Mouse (Mus musculus) MEL (cell line): ENCODE measurements around the gene Fbxw7. TPM values are rescaled to one million over a fixed set of nuclear protein-coding genes. Genes with fewer than 3 reads are reported as not detected.
A peak's percentile ranks its signal among the peaks of the same experiment; 100 is the strongest.

Source experiments
- DNase-seq: peaks from one replicate; pipeline ENCODE4 v3.0.0; 2011; ENCODE audit warnings: low read depth, low spot score
- H3K27ac ChIP-seq: 2 replicates; pipeline ENCODE4 v1.5.1; 2012; ENCODE audit warnings: low read depth, mild to moderate bottlenecking, control low read depth, low read length, moderate library complexity; ENCODE audit not compliant: control insufficient read depth
- H3K27me3 ChIP-seq, 2 experiments: fragments of 150-350 bp in 1 of 2; sonication (generic) in 1 of 2; 2 replicates each; pipeline ENCODE4 v1.6.1; 2012; ENCODE audit warnings: low read length in 2 of 2, mild to moderate bottlenecking in 2 of 2, improper control_type of control experiment in 1 of 2, moderate library complexity in 1 of 2; ENCODE audit not compliant: insufficient read depth in 2 of 2, control insufficient read depth in 1 of 2
- H3K36me3 ChIP-seq, 2 experiments: 2 replicates each; pipeline ENCODE4 v1.6.1; 2012 to 2014; ENCODE audit warnings: low read length in 2 of 2, improper control_type of control experiment in 1 of 2, inconsistent platforms in 1 of 2, mild to moderate bottlenecking in 1 of 2; ENCODE audit not compliant: insufficient read depth in 2 of 2, control insufficient read depth in 1 of 2
- H3K4me1 ChIP-seq, 2 experiments: fragments of 150-350 bp in 1 of 2; sonication (generic) in 1 of 2; 2 replicates each; pipeline ENCODE4 v1.6.1; 2012; ENCODE audit warnings: low read length in 2 of 2, improper control_type of control experiment in 1 of 2, mild to moderate bottlenecking in 1 of 2; ENCODE audit not compliant: insufficient read depth in 2 of 2, control insufficient read depth in 1 of 2
- H3K4me3 ChIP-seq, 2 experiments: fragments of 150-350 bp in 1 of 2; sonication (generic) in 1 of 2; 2 replicates each; pipeline ENCODE4 v1.5.1; 2012; ENCODE audit warnings: low read depth in 2 of 2, low read length in 2 of 2, mild to moderate bottlenecking in 2 of 2, moderate library complexity in 2 of 2, control low read depth in 1 of 2, improper control_type of control experiment in 1 of 2; ENCODE audit not compliant: control insufficient read depth in 1 of 2, insufficient read depth in 1 of 2
- H3K79me2 ChIP-seq: 2 replicates; pipeline ENCODE4 v1.6.1; 2012; ENCODE audit warnings: mild to moderate bottlenecking, low read length, moderate library complexity; ENCODE audit not compliant: control insufficient read depth, poor library complexity, insufficient read depth
- H3K9ac ChIP-seq: 2 replicates; pipeline ENCODE4 v1.6.1; 2012; ENCODE audit warnings: low read depth, mild to moderate bottlenecking, control low read depth, low read length, moderate library complexity; ENCODE audit not compliant: control insufficient read depth, poor library complexity, severe bottlenecking
- H3K9me3 ChIP-seq: fragments of 150-350 bp; sonication (generic); replicated peaks from 2 replicates; pipeline ENCODE4 v1.6.1; 2012; ENCODE audit warnings: mild to moderate bottlenecking, low read length, improper control_type of control experiment, moderate library complexity; ENCODE audit not compliant: insufficient read depth
- BHLHE40 ChIP-seq: IDR thresholded peaks from 2 replicates; pipeline ENCODE4 v1.6.1; 2012; ENCODE audit warnings: low read depth, mild to moderate bottlenecking, inconsistent platforms, low read length, improper control_type of control experiment, borderline replicate concordance
- CHD1 ChIP-seq: IDR thresholded peaks from 2 replicates; pipeline ENCODE4 v1.6.1; 2012; ENCODE audit warnings: low read depth, mild to moderate bottlenecking, inconsistent platforms, low read length, improper control_type of control experiment
- ETS1 ChIP-seq: IDR thresholded peaks from 2 replicates; pipeline ENCODE4 v1.6.1; 2012; ENCODE audit warnings: low read depth, mild to moderate bottlenecking, inconsistent platforms, low read length, improper control_type of control experiment, moderate library complexity
- GABPA ChIP-seq: IDR thresholded peaks from 2 replicates; pipeline ENCODE4 v1.6.1; 2012; ENCODE audit warnings: low read depth, mild to moderate bottlenecking, inconsistent platforms, low read length, improper control_type of control experiment, moderate library complexity
- GATA1 ChIP-seq: IDR thresholded peaks from 2 replicates; pipeline ENCODE4 v1.6.1; 2011; ENCODE audit warnings: low read depth, low read length, improper control_type of control experiment
- JUND ChIP-seq: IDR thresholded peaks from 2 replicates; pipeline ENCODE4 v1.6.1; 2011; ENCODE audit warnings: low read depth, mild to moderate bottlenecking, improper control_type of control experiment, low read length
- KAT2A ChIP-seq: conservative IDR thresholded peaks from 2 replicates; pipeline ENCODE4 v1.6.1; 2012; ENCODE audit warnings: low read depth, low read length, improper control_type of control experiment, inconsistent platforms
- MXI1 ChIP-seq: IDR thresholded peaks from 2 replicates; pipeline ENCODE4 v1.6.1; 2011; ENCODE audit warnings: mild to moderate bottlenecking, low read depth, low read length, improper control_type of control experiment
- MYB ChIP-seq: IDR thresholded peaks from 2 replicates; pipeline ENCODE4 v1.6.1; 2011; ENCODE audit warnings: mild to moderate bottlenecking, low read depth, low read length, improper control_type of control experiment
- NELFE ChIP-seq: IDR thresholded peaks from 2 replicates; pipeline ENCODE4 v1.6.1; 2011; ENCODE audit warnings: low read depth, low read length, improper control_type of control experiment
- POLR2AphosphoS5 ChIP-seq: IDR thresholded peaks from 2 replicates; pipeline ENCODE4 v1.6.1; 2012; ENCODE audit warnings: low read depth, borderline replicate concordance, mild to moderate bottlenecking, inconsistent platforms, low read length, moderate library complexity, mixed read lengths
- RAD21 ChIP-seq: IDR thresholded peaks from 2 replicates; pipeline ENCODE4 v1.6.1; 2011; ENCODE audit warnings: mild to moderate bottlenecking, low read depth, low read length, improper control_type of control experiment
- RCOR1 ChIP-seq: IDR thresholded peaks from 2 replicates; pipeline ENCODE4 v1.6.1; 2012; ENCODE audit warnings: low read depth, mild to moderate bottlenecking, inconsistent platforms, low read length, improper control_type of control experiment
- TBP ChIP-seq: IDR thresholded peaks from 2 replicates; pipeline ENCODE4 v1.8.0; 2011; ENCODE audit warnings: low read depth, low read length, improper control_type of control experiment
- USF1 ChIP-seq: IDR thresholded peaks from 2 replicates; pipeline ENCODE4 v1.6.1; 2014; ENCODE audit warnings: low read depth, mild to moderate bottlenecking, inconsistent platforms, low read length, improper control_type of control experiment, moderate library complexity
- USF2 ChIP-seq, 2 experiments: IDR thresholded peaks; 2 replicates each; pipeline ENCODE4 v1.6.1; 2011 to 2012; ENCODE audit warnings: improper control_type of control experiment in 2 of 2, low read length in 2 of 2, borderline replicate concordance in 1 of 2, inconsistent platforms in 1 of 2, low read depth in 1 of 2, mild to moderate bottlenecking in 1 of 2; ENCODE audit not compliant: insufficient read depth in 1 of 2
- ZNF384 ChIP-seq: IDR thresholded peaks from 2 replicates; pipeline ENCODE4 v1.6.1; 2012; ENCODE audit warnings: low read depth, mild to moderate bottlenecking, inconsistent platforms, low read length, improper control_type of control experiment
- polyA plus RNA-seq, 2 experiments: library from polyadenylated mRNA; stranded (reverse) in 1 of 2; unstranded in 1 of 2; fragments of >175 nt in 1 of 2; fragments of >200 nt in 1 of 2; gene quantifications; 2 replicates each; pipeline versions ENCODE4 v1.2.1 to v1.2.4; 2012; ENCODE audit warnings: low replicate concordance in 2 of 2, low read depth in 1 of 2; ENCODE audit not compliant: insufficient read length in 2 of 2, insufficient read depth in 1 of 2, missing spikeins in 1 of 2
- total RNA-seq: library from RNA; depleted of rRNA; stranded (reverse); fragments of 300-350 nt; gene quantifications from 2 replicates; pipeline ENCODE4 v1.2.3, GENCODE M21; 2012

Fbxw7 gene
- total and polyA plus RNA-seq, 3 experiments, result 11.8 to 14.5 TPM; not detected in 1

GRCm38 (mm10) chr3:85022800-85023199, 207.7 kb downstream of the Fbxw7 start:
- Histone ChIP-seq H3K36me3 (no peaks in the 10 kb centered on the region), H3K27me3 (no peaks in the 10 kb centered on the region), H3K9ac (no peak overlapping the region), H3K79me2 (no peaks in the 10 kb centered on the region), H3K4me3 (no peak overlapping the region), H3K27ac (no peak overlapping the region), H3K9me3 (no peaks in the 10 kb centered on the region), H3K4me1 (no peaks in the 10 kb centered on the region)
- DNase-seq, result peak; percentile 23
- TF ChIP-seq USF1 (0 out of 2 replicates have a peak, but pooled peaks have one; percentile 19), RAD21 (no peak)

- H3K79me2 ChIP-seq, result no peaks in the 10 kb centered on the region
- no peaks in the 10 kb centered on the region for H3K4me1 ChIP-seq
- no peak overlapping the region for H3K9ac ChIP-seq
- no peak overlapping the region for H3K27ac ChIP-seq
- H3K4me3 ChIP-seq, result no peak overlapping the region
- no peaks in the 10 kb centered on the region for H3K36me3 ChIP-seq
- no peaks in the 10 kb centered on the region for H3K27me3 ChIP-seq
- no peaks in the 10 kb centered on the region for H3K9me3 ChIP-seq
- no peak for TF ChIP-seq CHD1
- TF ChIP-seq ZNF384, result no peak
- TF ChIP-seq MXI1, result no peak
- no peak for TF ChIP-seq KAT2A
- TF ChIP-seq ETS1, result no peak
- TF ChIP-seq GATA1, result no peak
- no peak for TF ChIP-seq TBP
- no peak for TF ChIP-seq JUND
- no peak for TF ChIP-seq USF2 (IDR thresholded peaks at IDR 0.05; ENCODE audit: borderline replicate concordance in 1 of 2, insufficient read depth in 1 of 2, low read depth in 1 of 2, low read length in 2 of 2)
- no peak for TF ChIP-seq MYB
- no peak for TF ChIP-seq GABPA
- no peak for TF ChIP-seq BHLHE40
- no peak for TF ChIP-seq POLR2AphosphoS5
- TF ChIP-seq RCOR1, result no peak
- no peak for TF ChIP-seq NELFE
- TF ChIP-seq RAD21, result no peak
- no peak for DNase-seq
These were observed 209.2 kb downstream of the Fbxw7 start for GRCm38 (mm10) chr3:85024237-85024636.
